Mouse (Mus musculus): ENCODE results near the gene Pfkm. TPM values are rescaled to one million over a fixed set of nuclear protein-coding genes. Genes with fewer than 3 reads are reported as not detected.

Pfkm gene
- total and polyA plus RNA-seq, 2 experiments from 2014 or later, result 89.9 to 102 TPM

DNA sequence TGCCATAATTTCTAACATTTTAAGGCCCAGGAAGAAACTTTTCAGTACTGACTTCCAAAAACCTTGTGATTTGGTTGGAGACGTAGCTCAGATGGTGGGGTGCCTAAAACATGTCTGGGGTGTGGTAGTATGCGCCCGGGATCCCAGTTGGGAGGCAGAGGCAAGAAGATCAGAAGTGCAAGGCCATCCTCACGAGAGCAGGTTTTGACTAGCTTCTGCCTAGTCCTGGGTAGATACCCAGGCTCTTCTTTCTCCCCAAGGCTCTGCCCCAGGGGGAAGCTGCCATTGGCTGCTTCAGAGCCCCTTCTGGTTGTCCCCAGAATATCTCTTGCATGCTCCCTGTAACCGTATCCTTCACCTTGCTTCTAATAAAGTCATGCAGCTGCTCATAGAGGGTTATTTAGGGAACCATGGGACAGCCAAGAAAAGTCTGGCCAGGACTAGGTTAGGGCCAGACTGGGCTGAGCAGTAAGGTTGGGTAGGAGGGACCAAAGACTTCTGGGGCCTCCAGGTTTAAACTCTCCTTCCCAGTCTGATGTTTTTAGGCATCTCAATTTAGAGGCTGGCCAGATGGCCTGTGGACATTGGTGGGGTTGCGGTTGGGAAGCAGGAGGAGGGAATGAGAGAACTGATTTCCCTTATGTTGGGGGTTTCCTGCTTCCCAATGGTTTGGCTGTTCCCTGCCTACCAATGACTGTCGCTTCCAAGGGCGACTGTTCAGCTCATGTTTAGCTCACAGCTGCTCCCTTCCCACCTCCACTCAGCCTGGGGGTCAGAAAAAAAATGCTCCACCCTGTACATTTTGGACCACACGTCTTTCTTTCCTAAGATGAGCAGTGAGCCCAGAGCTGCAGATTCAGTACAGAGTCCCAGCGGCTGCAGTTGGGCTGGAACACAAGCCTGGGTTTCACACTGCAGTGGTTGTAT lies 22.7 kb downstream of the Pfkm start:
- no peak overlapping the region for H3K9ac ChIP-seq (replicated peaks; ENCODE audit: low read length, poor library complexity, severe bottlenecking)
- DNase-seq (ENCODE audit: low spot score) (no peak), ATAC-seq (ENCODE audit: low FRiP score) (no peak)
- no peaks in the 10 kb centered on the region for H3K4me1 ChIP-seq (ENCODE audit: insufficient read depth, low read length)
- no peaks in the 10 kb centered on the region for H3K9me3 ChIP-seq (ENCODE audit: low read length)
- peaks cover 39% of the 10 kb centered on the region for H3K36me3 ChIP-seq (ENCODE audit: insufficient read depth, low read length)
- TF ChIP-seq CTCF (IDR thresholded peaks at IDR 0.05), result no peak
- no peaks in the 10 kb centered on the region for H3K27me3 ChIP-seq (ENCODE audit: insufficient read depth, low read length)
- H3K27ac ChIP-seq (ENCODE audit: low read depth, low read length), result no peak overlapping the region
- H3K4me2 ChIP-seq (ENCODE audit: low read depth, low read length, poor library complexity, severe bottlenecking), result no peak overlapping the region
- WGBS, result 84% methylated on average over 10 of the region's 10 CpGs
- no peak overlapping the region for H3K4me3 ChIP-seq (ENCODE audit: low read depth, low read length)

DNA sequence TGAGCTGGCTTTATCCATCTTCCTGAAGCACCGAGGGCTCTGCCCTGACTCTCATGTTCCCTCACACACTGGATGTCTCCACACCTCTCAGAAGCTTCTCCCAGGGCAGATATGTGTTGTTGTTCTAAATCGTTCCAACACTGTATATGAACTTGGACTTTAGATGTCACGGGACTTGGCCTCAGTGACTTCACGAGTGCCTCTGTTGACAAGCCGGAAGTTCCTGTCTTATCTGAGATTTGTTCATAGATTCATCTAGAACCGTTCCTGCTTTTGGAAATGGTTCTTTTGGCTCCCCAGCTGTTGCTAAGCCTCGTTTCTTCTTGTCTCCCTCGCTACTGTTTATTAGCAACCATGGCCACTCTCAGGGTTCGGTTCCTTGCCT lies 23.4 kb downstream of the Pfkm start:
- H3K36me3 ChIP-seq (ENCODE audit: insufficient read depth, low read length), result peaks cover 44% of the 10 kb centered on the region
- no peak overlapping the region for H3K4me2 ChIP-seq (ENCODE audit: low read depth, low read length, poor library complexity, severe bottlenecking)
- no peaks in the 10 kb centered on the region for H3K27me3 ChIP-seq (ENCODE audit: insufficient read depth, low read length)
- no peak overlapping the region for H3K4me3 ChIP-seq (ENCODE audit: low read depth, low read length)
- H3K9ac ChIP-seq (replicated peaks; ENCODE audit: low read length, poor library complexity, severe bottlenecking), result no peak overlapping the region
- H3K4me1 ChIP-seq (ENCODE audit: insufficient read depth, low read length), result no peaks in the 10 kb centered on the region
- DNase-seq (ENCODE audit: low spot score) (no peak), ATAC-seq (ENCODE audit: low FRiP score) (no peak)
- WGBS, result 92% methylated on average over 9 of the region's 9 CpGs
- TF ChIP-seq CTCF (IDR thresholded peaks at IDR 0.05), result no peak
- H3K9me3 ChIP-seq (ENCODE audit: low read length), result no peaks in the 10 kb centered on the region
- no peak overlapping the region for H3K27ac ChIP-seq (ENCODE audit: low read depth, low read length)

DNA sequence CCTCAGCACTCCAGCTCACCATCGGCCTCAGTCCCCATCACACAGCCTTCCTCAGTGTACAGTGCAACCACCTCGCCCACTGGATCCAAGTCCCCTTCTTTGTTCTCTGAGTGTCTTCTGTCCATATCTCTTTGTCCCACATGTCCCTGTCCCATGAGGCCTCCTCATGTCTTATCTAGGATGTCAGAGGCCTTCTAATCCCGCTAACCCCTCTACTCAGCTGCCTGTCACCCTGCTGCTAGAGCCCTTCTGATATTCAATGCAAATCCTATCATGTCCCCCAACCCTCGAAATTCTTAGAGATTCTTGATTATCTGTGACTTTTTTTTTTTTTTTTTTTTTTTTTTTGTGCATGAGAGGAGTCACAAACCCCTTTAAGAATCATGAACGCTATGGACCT lies 23.9 kb downstream of the Pfkm start:
- no peak overlapping the region for H3K4me2 ChIP-seq (ENCODE audit: low read depth, low read length, poor library complexity, severe bottlenecking)
- H3K9me3 ChIP-seq (ENCODE audit: low read length), result no peaks in the 10 kb centered on the region
- 73% methylated on average over 5 of the region's 5 CpGs for WGBS
- H3K27ac ChIP-seq (ENCODE audit: low read depth, low read length), result no peak overlapping the region
- ATAC-seq (ENCODE audit: low FRiP score), result no peak
- H3K4me3 ChIP-seq (ENCODE audit: low read depth, low read length), result no peak overlapping the region
- H3K4me1 ChIP-seq (ENCODE audit: insufficient read depth, low read length), result no peaks in the 10 kb centered on the region
- TF ChIP-seq CTCF (IDR thresholded peaks at IDR 0.05), result no peak
- H3K27me3 ChIP-seq (ENCODE audit: insufficient read depth, low read length), result no peaks in the 10 kb centered on the region
- no peak overlapping the region for H3K9ac ChIP-seq (replicated peaks; ENCODE audit: low read length, poor library complexity, severe bottlenecking)
- DNase-seq (ENCODE audit: low spot score), result no peak
- H3K36me3 ChIP-seq (ENCODE audit: insufficient read depth, low read length), result peaks cover 49% of the 10 kb centered on the region

DNA sequence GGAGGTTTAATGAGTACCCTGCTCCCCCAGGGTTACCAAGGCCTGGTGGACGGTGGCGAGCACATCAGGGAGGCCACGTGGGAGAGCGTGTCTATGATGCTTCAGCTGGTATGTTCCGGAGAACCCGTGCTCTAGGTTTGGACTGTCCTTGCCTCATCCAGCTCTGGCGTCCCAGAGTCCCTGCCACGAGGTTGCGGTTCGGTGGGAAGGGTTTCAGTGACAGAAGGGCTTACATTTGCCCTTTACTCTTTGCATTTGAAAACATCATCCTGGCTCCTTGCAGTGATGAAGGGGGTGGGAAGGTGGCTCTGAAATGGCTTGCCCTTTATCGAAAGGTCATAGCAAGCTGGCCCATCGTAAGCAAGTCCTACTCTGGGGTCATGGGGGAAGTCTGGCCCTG lies 27.0 kb downstream of the Pfkm start:
- Histone ChIP-seq H3K9me3 (ENCODE audit: low read length) (no peaks in the 10 kb centered on the region), H3K4me3 (ENCODE audit: low read depth, low read length) (no peak overlapping the region), H3K27me3 (ENCODE audit: insufficient read depth, low read length) (no peaks in the 10 kb centered on the region), H3K4me1 (ENCODE audit: insufficient read depth, low read length) (no peaks in the 10 kb centered on the region), H3K9ac (replicated peaks; ENCODE audit: low read length, poor library complexity, severe bottlenecking) (no peak overlapping the region), H3K4me2 (ENCODE audit: low read depth, low read length, poor library complexity, severe bottlenecking) (no peak overlapping the region), H3K27ac (ENCODE audit: low read depth, low read length) (no peak overlapping the region), H3K36me3 (ENCODE audit: insufficient read depth, low read length) (peaks cover 74% of the 10 kb centered on the region)
- no peak for TF ChIP-seq CTCF (IDR thresholded peaks at IDR 0.05)
- ATAC-seq (ENCODE audit: low FRiP score) (no peak), DNase-seq (ENCODE audit: low spot score) (no peak)
- 86% methylated on average over 12 of the region's 12 CpGs for WGBS

GRCm38 (mm10) chr15:98120831-98121230 lies 28.4 kb downstream of the Pfkm start:
- peaks cover 81% of the 10 kb centered on the region for H3K36me3 ChIP-seq (ENCODE audit: insufficient read depth, low read length)
- ATAC-seq (ENCODE audit: low FRiP score) (no peak), DNase-seq (ENCODE audit: low spot score) (no peak)
- no peak overlapping the region for H3K4me2 ChIP-seq (ENCODE audit: low read depth, low read length, poor library complexity, severe bottlenecking)
- no peak overlapping the region for H3K4me3 ChIP-seq (ENCODE audit: low read depth, low read length)
- no peaks in the 10 kb centered on the region for H3K27me3 ChIP-seq (ENCODE audit: insufficient read depth, low read length)
- H3K4me1 ChIP-seq (ENCODE audit: insufficient read depth, low read length), result no peaks in the 10 kb centered on the region
- H3K27ac ChIP-seq (ENCODE audit: low read depth, low read length), result no peak overlapping the region
- H3K9ac ChIP-seq (replicated peaks; ENCODE audit: low read length, poor library complexity, severe bottlenecking), result no peak overlapping the region
- no peaks in the 10 kb centered on the region for H3K9me3 ChIP-seq (ENCODE audit: low read length)
- WGBS, result 94% methylated on average over 20 of the region's 20 CpGs
- TF ChIP-seq CTCF (IDR thresholded peaks at IDR 0.05), result no peak

GRCm38 (mm10) chr15:98131001-98131400 lies 38.6 kb downstream of the Pfkm start:
- H3K27me3 ChIP-seq (ENCODE audit: insufficient read depth, low read length), result no peaks in the 10 kb centered on the region
- H3K4me3 ChIP-seq (ENCODE audit: low read depth, low read length), result no peak overlapping the region
- DNase-seq (ENCODE audit: low spot score) (no peak), ATAC-seq (ENCODE audit: low FRiP score) (no peak)
- WGBS, result 96% methylated on average over 4 of the region's 4 CpGs
- no peak overlapping the region for H3K4me2 ChIP-seq (ENCODE audit: low read depth, low read length, poor library complexity, severe bottlenecking)
- no peak for TF ChIP-seq CTCF (IDR thresholded peaks at IDR 0.05)
- H3K27ac ChIP-seq (ENCODE audit: low read depth, low read length), result no peak overlapping the region
- H3K4me1 ChIP-seq (ENCODE audit: insufficient read depth, low read length), result no peaks in the 10 kb centered on the region
- no peaks in the 10 kb centered on the region for H3K9me3 ChIP-seq (ENCODE audit: low read length)
- H3K36me3 ChIP-seq (ENCODE audit: insufficient read depth, low read length), result peaks cover 61% of the 10 kb centered on the region
- no peak overlapping the region for H3K9ac ChIP-seq (replicated peaks; ENCODE audit: low read length, poor library complexity, severe bottlenecking)

Measured in midbrain, postnatal 0 days (tissue).